Mouse (Mus musculus): ENCODE data around the gene Lrrc57.

GRCm38 (mm10) chr2:120654693-120655092 is 45.4 kb upstream of the Lrrc57 start:
- TF ChIP-seq POLR2A (IDR thresholded peaks at IDR 0.05; ENCODE audit: borderline replicate concordance, extremely low read depth, insufficient read depth, insufficient read length, poor library complexity, severe bottlenecking), result no peak
- TF ChIP-seq CTCF (IDR thresholded peaks at IDR 0.05; ENCODE audit: borderline replicate concordance, extremely low read depth, insufficient read depth, insufficient read length), result no peak
